Mouse (Mus musculus) E14TG2a.4 (cell line): ENCODE data around the gene Dtx3.

Experiments used
- CTCF ChIP-seq: conservative IDR thresholded peaks from 2 replicates; pipeline ENCODE4 v1.5.1; 2014; ENCODE audit warnings: low read length
- NANOG ChIP-seq: IDR thresholded peaks from 2 replicates; pipeline ENCODE4 v1.6.1; 2014; ENCODE audit warnings: borderline replicate concordance, low read length, mixed read lengths

DNA sequence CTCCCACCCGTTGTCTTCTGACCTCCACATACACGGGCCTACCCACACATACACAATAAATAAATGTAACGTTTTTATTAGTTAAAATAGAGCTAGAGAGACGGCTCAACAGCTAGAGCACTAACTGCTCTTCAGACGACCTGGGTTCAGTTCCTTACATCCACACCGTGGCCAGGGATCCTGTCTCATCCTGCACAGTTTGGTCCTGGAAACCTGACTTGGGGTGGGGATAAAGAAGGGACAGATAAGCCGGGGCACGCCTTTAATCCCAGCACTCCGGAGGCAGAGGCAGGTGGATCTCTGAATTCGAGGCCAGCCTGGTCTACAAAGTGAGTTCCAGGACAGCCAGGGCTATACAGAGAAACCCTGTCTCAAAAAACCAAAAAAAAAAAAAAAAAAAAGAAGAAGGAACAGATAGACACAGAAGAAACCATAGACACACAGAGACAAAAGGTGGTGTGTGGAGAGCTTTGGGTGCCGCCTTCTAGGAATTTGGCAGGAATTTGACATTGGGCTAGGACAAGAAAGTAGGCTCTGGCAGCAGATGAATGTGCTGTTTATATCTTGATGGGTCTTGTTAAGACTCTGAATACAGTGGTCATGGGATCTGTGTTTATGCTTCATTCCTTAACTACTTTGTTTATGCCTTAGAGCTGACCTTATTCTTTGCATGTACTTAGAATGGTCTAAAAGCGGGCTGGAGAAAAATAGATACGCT lies 18.3 kb upstream of the Dtx3 start:
- TF ChIP-seq CTCF (no peak), NANOG (peak; percentile 67; the same call in 1 of the 2 replicates)
